Mouse (Mus musculus) CH12.LX (cell line): ENCODE results near the gene Gpr142. TPM values are rescaled to one million over a fixed set of nuclear protein-coding genes. Genes with fewer than 3 reads are reported as not detected.

ENCODE experiments used
- DNase-seq: peaks from one replicate; pipeline ENCODE4 v3.0.0-alpha.2; 2013; ENCODE audit errors: extremely low read depth
- H3K27ac ChIP-seq: 2 replicates; pipeline ENCODE4 v1.5.1; 2012; ENCODE audit warnings: low read depth, mild to moderate bottlenecking, control low read depth, moderate library complexity; ENCODE audit not compliant: insufficient read depth
- H3K27me3 ChIP-seq: replicated peaks from 2 replicates; pipeline ENCODE3; 2012; ENCODE audit warnings: inconsistent platforms
- H3K36me3 ChIP-seq, 2 experiments: replicated peaks in 1 of 2; 2 replicates each; pipeline versions ENCODE3 to v1.6.1; 2012; ENCODE audit warnings: inconsistent platforms in 1 of 2, low read length in 1 of 2, mild to moderate bottlenecking in 1 of 2, mixed read lengths in 1 of 2, moderate library complexity in 1 of 2; ENCODE audit not compliant: control insufficient read depth in 1 of 2, insufficient read depth in 1 of 2
- H3K4me1 ChIP-seq, 2 experiments: 2 replicates each; pipeline ENCODE4 v1.6.1; 2012; ENCODE audit warnings: inconsistent platforms in 1 of 2, moderate library complexity in 1 of 2; ENCODE audit not compliant: insufficient read depth in 2 of 2, control insufficient read depth in 1 of 2
- H3K4me2 ChIP-seq: 2 replicates; pipeline ENCODE4 v1.6.1; 2012; ENCODE audit warnings: low read depth, mild to moderate bottlenecking, control low read depth; ENCODE audit not compliant: poor library complexity, insufficient read depth, severe bottlenecking
- H3K4me3 ChIP-seq, 3 experiments: fragments of 150-350 bp in 1 of 3; sonication (generic) in 1 of 3; replicated peaks in 1 of 3; 2 replicates each; pipeline versions ENCODE3 to v1.5.1; 2011 to 2012; ENCODE audit warnings: low read depth in 2 of 3, low read length in 2 of 3, mild to moderate bottlenecking in 2 of 3, moderate library complexity in 2 of 3, control low read depth in 1 of 3, improper control_type of control experiment in 1 of 3, inconsistent platforms in 1 of 3, mixed read lengths in 1 of 3; ENCODE audit not compliant: poor library complexity in 1 of 3
- H3K79me2 ChIP-seq: replicated peaks from 2 replicates; pipeline ENCODE4 v1.6.1; 2012; ENCODE audit warnings: mild to moderate bottlenecking, moderate library complexity; ENCODE audit not compliant: control insufficient read depth, poor library complexity, insufficient read depth, severe bottlenecking; ENCODE audit errors: extremely low read depth
- H3K9ac ChIP-seq: 2 replicates; pipeline ENCODE4 v1.6.1; 2012; ENCODE audit warnings: low read depth, mild to moderate bottlenecking, control low read depth, moderate library complexity; ENCODE audit not compliant: insufficient read depth
- H3K9me3 ChIP-seq: replicated peaks from 2 replicates; pipeline ENCODE3; 2012; ENCODE audit warnings: low read length, inconsistent platforms, mixed read lengths
- E2F4 ChIP-seq: IDR thresholded peaks from 2 replicates; pipeline ENCODE4 v1.6.1; 2011; ENCODE audit warnings: low read depth, low read length, improper control_type of control experiment; ENCODE audit not compliant: insufficient replicate concordance
- ELF1 ChIP-seq: IDR thresholded peaks from 2 replicates; pipeline ENCODE4 v1.6.1; 2014; ENCODE audit warnings: low read depth, mild to moderate bottlenecking, inconsistent platforms, low read length, improper control_type of control experiment
- EP300 ChIP-seq: IDR thresholded peaks from 2 replicates; pipeline ENCODE4 v1.6.1; 2011; ENCODE audit warnings: low read length, improper control_type of control experiment
- ETS1 ChIP-seq: conservative IDR thresholded peaks from 2 replicates; pipeline ENCODE4 v1.6.1; 2012; ENCODE audit warnings: low read depth, mild to moderate bottlenecking, inconsistent platforms, low read length, improper control_type of control experiment, moderate library complexity
- GABPA ChIP-seq: IDR thresholded peaks from 2 replicates; pipeline ENCODE4 v1.6.1; 2012; ENCODE audit warnings: low read depth, low read length, improper control_type of control experiment, inconsistent platforms; ENCODE audit not compliant: insufficient replicate concordance
- HCFC1 ChIP-seq: IDR thresholded peaks from 2 replicates; pipeline ENCODE4 v1.6.1; 2012; ENCODE audit warnings: low read depth, mild to moderate bottlenecking, inconsistent platforms, low read length, improper control_type of control experiment
- IRF4 ChIP-seq: IDR thresholded peaks from 2 replicates; pipeline ENCODE4 v1.6.1; 2014; ENCODE audit warnings: low read depth, mild to moderate bottlenecking, inconsistent platforms, low read length, improper control_type of control experiment
- JUN ChIP-seq: IDR thresholded peaks from 2 replicates; pipeline ENCODE4 v1.6.1; 2011; ENCODE audit warnings: low read depth, mild to moderate bottlenecking, low read length, improper control_type of control experiment, moderate library complexity; ENCODE audit not compliant: insufficient read depth
- MAZ ChIP-seq: IDR thresholded peaks from 2 replicates; pipeline ENCODE4 v1.6.1; 2012; ENCODE audit warnings: low read depth, mild to moderate bottlenecking, inconsistent platforms, low read length, improper control_type of control experiment, moderate library complexity
- MEF2A ChIP-seq: IDR thresholded peaks from 2 replicates; pipeline ENCODE4 v1.6.1; 2014; ENCODE audit warnings: low read depth, mild to moderate bottlenecking, inconsistent platforms, low read length, improper control_type of control experiment, borderline replicate concordance
- MYC ChIP-seq: IDR thresholded peaks from 2 replicates; pipeline ENCODE4 v1.6.1; 2011; ENCODE audit warnings: low read depth, mild to moderate bottlenecking, improper control_type of control experiment, low read length
- NELFE ChIP-seq: IDR thresholded peaks from 2 replicates; pipeline ENCODE4 v1.6.1; 2011; ENCODE audit warnings: low read depth, low read length, improper control_type of control experiment
- NRF1 ChIP-seq: IDR thresholded peaks from 2 replicates; pipeline ENCODE4 v1.6.1; 2014; ENCODE audit warnings: low read depth, mild to moderate bottlenecking, inconsistent platforms, low read length, improper control_type of control experiment, moderate library complexity
- POLR2A ChIP-seq: IDR thresholded peaks from 2 replicates; pipeline ENCODE4 v1.6.1; 2011; ENCODE audit warnings: low read depth, mild to moderate bottlenecking, improper control_type of control experiment, low read length
- RAD21 ChIP-seq: IDR thresholded peaks from 2 replicates; pipeline ENCODE4 v1.6.1; 2011; ENCODE audit warnings: low read depth, mild to moderate bottlenecking, low read length, improper control_type of control experiment, moderate library complexity
- RCOR1 ChIP-seq: conservative IDR thresholded peaks from 2 replicates; pipeline ENCODE4 v1.6.1; 2012; ENCODE audit warnings: low read depth, mild to moderate bottlenecking, inconsistent platforms, low read length, improper control_type of control experiment
- SIN3A ChIP-seq: IDR thresholded peaks from 2 replicates; pipeline ENCODE4 v1.6.1; 2012; ENCODE audit warnings: low read length, improper control_type of control experiment, inconsistent platforms
- SMC3 ChIP-seq: IDR thresholded peaks from 2 replicates; pipeline ENCODE4 v1.6.1; 2011; ENCODE audit warnings: low read depth, low read length, improper control_type of control experiment
- TBP ChIP-seq: conservative IDR thresholded peaks from 2 replicates; pipeline ENCODE4 v1.6.1; 2011; ENCODE audit warnings: low read depth, low read length, improper control_type of control experiment
- TCF12 ChIP-seq: IDR thresholded peaks from 2 replicates; pipeline ENCODE4 v1.6.1; 2014; ENCODE audit warnings: low read depth, mild to moderate bottlenecking, inconsistent platforms, low read length, improper control_type of control experiment
- UBTF ChIP-seq: IDR thresholded peaks from 2 replicates; pipeline ENCODE4 v1.6.1; 2012; ENCODE audit warnings: low read depth, mild to moderate bottlenecking, inconsistent platforms, low read length, improper control_type of control experiment, moderate library complexity
- USF1 ChIP-seq: IDR thresholded peaks from 2 replicates; pipeline ENCODE4 v1.6.1; 2014; ENCODE audit warnings: low read depth, mild to moderate bottlenecking, inconsistent platforms, low read length, improper control_type of control experiment
- USF2 ChIP-seq: conservative IDR thresholded peaks from 2 replicates; pipeline ENCODE4 v1.6.1; 2011; ENCODE audit warnings: low read depth, low read length, improper control_type of control experiment
- ZC3H11A ChIP-seq: IDR thresholded peaks from 2 replicates; pipeline ENCODE4 v1.6.1; 2012; ENCODE audit warnings: low read depth, mild to moderate bottlenecking, inconsistent platforms, low read length, improper control_type of control experiment
- ZKSCAN1 ChIP-seq: IDR thresholded peaks from 2 replicates; pipeline ENCODE4 v1.6.1; 2012; ENCODE audit warnings: low read depth, inconsistent platforms, low read length, improper control_type of control experiment, borderline replicate concordance
- dilution Hi-C: fragments of 300-500 bp; cut with MboI; formaldehyde crosslinking; loops from 2 replicates; pipeline ENCODE4 v1.14.3; 2020; ENCODE audit warnings: low sequenced_read_pairs; ENCODE audit not compliant: extremely low pct_unique_long_range_greater_than_20kb, extremely low pct_ligation_motif_present
- in situ Hi-C: fragments of 300-500 bp; cut with MboI; formaldehyde crosslinking; loops from 3 replicates; pipeline ENCODE4 v1.14.3; 2019; ENCODE audit warnings: low sequenced_read_pairs, low pct_ligation_motif_present, low pct_unique_long_range_greater_than_20kb, mixed read lengths
- polyA plus RNA-seq: library from polyadenylated mRNA; unstranded; fragments of >175 nt; gene quantifications from 2 replicates; pipeline ENCODE4 v1.2.1, GENCODE M21; 2012; ENCODE audit warnings: low read depth; ENCODE audit not compliant: insufficient read length
- total RNA-seq, 2 experiments: library from RNA; depleted of rRNA; stranded (reverse); fragments of 300-350 nt in 1 of 2; fragments of >200 nt in 1 of 2; gene quantifications; 2 replicates each; pipeline ENCODE4 v1.2.3; 2012 to 2014

Gene Gpr142
- total and polyA plus RNA-seq, 3 experiments: not detected

DNA sequence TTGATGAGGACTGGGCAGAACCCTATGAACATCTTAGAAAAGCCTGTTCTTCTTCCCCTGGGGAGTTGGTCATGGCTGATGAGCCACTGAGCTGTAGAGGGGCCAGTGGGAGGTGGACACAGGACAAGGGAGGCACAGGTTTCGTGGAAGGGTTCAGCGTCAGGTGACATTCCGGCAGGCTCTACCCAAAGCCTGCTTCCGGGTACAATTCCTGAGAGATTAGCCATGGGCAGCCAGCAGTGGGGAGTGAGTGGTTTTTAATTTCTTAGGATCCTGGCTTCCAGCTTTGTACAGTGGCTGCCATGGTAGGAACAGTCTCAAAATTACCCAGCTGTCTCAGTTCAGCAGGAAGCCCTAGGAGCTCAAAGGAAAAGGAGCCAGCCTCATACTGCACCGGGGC, 48.3 kb downstream of the Gpr142 start:
- Histone ChIP-seq H3K36me3 (no peaks in the 10 kb centered on the region), H3K9ac (no peak overlapping the region), H3K27ac (no peak overlapping the region), H3K4me2 (no peak overlapping the region), H3K9me3 (peaks cover 15% of the 10 kb centered on the region), H3K4me1 (peaks cover 0 to 13% of the 10 kb centered on the region in 2 experiments; a peak in 2 of 4 replicates), H3K79me2 (no peaks in the 10 kb centered on the region), H3K27me3 (peaks cover 6% of the 10 kb centered on the region), H3K4me3 (no peak overlapping the region)
- no peak for DNase-seq
- dilution Hi-C loops (no loop called here), in situ Hi-C loops (no loop called here)
- TF ChIP-seq RCOR1 (no peak), MEF2A (no peak), TCF12 (no peak), HCFC1 (no peak), EP300 (no peak), JUN (no peak), NELFE (no peak), SIN3A (no peak), TBP (no peak), UBTF (no peak), IRF4 (no peak), ZC3H11A (no peak), ZKSCAN1 (no peak), MYC (no peak), ETS1 (no peak), GABPA (no peak)

DNA sequence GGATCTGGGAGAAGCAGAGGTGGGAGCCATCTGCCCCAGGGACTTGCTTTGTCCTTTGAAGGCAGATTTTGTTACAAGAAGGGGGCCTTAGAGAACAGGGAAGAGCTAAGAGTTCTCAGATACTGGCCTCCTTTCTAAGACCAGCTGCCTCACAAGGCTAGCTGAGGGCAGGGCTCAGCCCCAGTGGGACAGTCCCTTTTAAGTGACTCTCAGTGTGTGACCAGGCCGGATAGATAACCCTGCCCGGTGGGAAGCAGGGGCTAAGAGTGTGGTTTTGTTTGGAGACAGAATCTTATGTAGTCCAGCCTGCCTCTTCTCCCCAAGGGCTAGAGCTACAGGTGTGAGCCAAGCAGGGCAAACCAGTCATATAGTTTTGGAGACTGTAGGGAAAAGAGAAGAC, 50.8 kb downstream of the Gpr142 start:
- in situ Hi-C loops: no loop called here
- Histone ChIP-seq H3K36me3 (no peaks in the 10 kb centered on the region), H3K4me3 (no peak overlapping the region), H3K4me1 (peaks cover 1 to 16% of the 10 kb centered on the region in 2 experiments; a peak in 2 of 4 replicates), H3K9ac (no peak overlapping the region), H3K9me3 (peaks cover 25% of the 10 kb centered on the region), H3K79me2 (no peaks in the 10 kb centered on the region), H3K27ac (no peak overlapping the region)
- DNase-seq: no peak
- TF ChIP-seq USF2 (no peak), TCF12 (no peak), USF1 (no peak), ELF1 (no peak), E2F4 (no peak), POLR2A (no peak), RAD21 (no peak), UBTF (no peak), MYC (no peak), NRF1 (no peak), MAZ (no peak), HCFC1 (no peak), TBP (no peak), ZKSCAN1 (no peak), IRF4 (no peak), SMC3 (no peak)
- TF ChIP-seq, all 38 proteins: peak for 0
- no peak overlapping the region for H3K4me2 ChIP-seq
- peaks cover 3% of the 10 kb centered on the region for H3K27me3 ChIP-seq
- dilution Hi-C loops: no loop called here
